Mouse (Mus musculus) neural tube, embryonic 10.5 days (tissue): ENCODE measurements around the gene Abca7.
"Not testable (repeated sequence)": the region's sequence is repeated elsewhere in the genome, so short reads cannot be mapped to it uniquely, and the experiment has no call there.

ENCODE experiments used
- DNase-seq: peaks from one replicate; pipeline ENCODE4 v3.0.0-alpha.2; 2017; ENCODE audit warnings: low spot score; ENCODE audit errors: extremely low spot score

Gene Abca7

DNA sequence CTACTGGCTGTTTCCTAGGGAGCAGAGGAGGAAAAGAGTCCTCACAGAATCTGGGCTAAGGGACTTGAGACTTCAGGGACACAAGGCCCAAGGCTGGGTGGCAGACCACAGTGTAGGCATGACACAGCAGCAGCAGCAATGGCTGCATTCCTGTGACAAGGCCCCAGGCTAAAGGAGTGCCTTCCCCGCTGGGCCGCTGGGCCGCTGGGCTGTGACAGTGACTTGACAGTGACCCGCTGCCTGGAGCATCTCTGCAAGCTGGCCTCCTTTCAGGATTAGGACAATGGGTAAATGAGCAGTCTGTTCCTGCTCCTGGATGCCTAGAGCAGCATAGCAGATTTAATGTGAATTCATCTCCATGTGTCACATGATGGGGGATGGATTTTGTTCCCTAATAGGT, 47.8 kb downstream of the Abca7 start:
- no peak for DNase-seq

GRCm38 (mm10) chr10:80045364-80045763, 49.1 kb downstream of the Abca7 start:
- not testable (repeated sequence) for DNase-seq

GRCm38 (mm10) chr10:80045766-80046165, 49.5 kb downstream of the Abca7 start:
- no peak for DNase-seq

DNA sequence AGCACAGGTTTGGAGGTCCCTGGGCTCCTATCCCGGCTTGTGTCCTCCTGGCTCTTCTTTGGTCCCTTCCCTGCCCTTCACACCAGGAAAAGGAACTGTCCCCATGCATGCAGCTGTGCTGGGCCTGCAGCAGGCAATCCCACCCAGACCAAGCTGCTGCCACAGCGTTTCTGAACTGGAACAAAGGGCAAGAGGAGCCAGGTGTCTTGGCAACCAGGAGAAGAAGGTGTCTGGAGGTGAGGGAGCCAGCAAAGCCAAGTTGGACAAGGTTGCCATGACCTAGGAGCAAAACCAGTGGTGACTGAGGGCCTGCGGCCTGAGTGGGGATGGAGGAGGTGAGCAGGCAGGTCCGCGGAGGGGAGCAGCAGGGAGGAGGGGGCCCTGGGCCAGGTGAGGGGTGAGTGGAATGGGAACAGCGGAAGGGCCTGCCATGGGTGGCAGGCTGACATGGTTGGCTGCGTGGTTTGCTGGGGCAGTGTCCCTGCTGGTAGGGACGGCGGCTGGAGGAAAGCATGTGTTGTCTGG, 50.8 kb downstream of the Abca7 start, which contains the start of gene Gpx4:
Gene Gpx4 (plus strand): TSS at position 126 of the 525 bp plus-strand sequence.
- DNase-seq: no peak

DNA sequence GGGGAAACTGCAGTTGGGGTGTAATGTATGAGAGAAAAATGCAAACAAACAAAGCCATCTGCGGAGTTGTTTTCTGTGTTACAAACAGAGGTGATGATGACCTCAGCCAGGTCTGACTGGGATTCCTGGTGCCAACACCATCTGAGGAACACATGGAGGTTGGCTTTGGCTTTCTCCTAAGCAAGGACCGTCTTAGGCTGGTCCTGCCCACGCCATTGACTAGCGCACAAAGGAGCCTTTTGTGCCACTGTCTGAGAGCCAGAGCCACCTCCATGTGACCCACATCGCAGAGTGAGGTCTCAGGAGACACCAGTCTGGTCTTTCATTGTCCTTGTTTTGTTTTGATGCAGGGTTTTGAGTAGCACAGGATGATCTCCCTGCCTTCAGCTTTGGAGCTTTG, 52.1 kb downstream of the Abca7 start:
- peak; percentile 34 for DNase-seq

DNA sequence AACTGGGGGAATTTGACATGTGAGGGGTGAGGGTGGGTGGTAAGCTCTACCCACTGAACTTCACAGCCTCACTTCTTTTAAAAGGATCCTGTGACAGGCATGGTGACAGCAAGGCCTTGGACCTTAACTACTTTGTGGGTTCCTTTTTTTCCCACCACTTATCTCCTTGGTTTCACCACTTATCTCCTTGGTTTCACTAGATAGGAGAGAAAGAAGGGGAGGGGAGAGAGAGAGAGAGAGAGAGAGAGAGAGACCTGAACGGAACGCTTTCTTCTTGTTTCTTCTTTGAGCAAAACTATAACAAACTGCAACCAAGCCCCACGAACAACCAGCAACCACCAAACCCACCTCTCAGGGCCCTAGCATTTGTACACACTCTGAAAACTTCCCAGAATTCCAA, 52.5 kb downstream of the Abca7 start:
- no peak for DNase-seq

- DNase-seq: no peak
These were observed 54.0 kb downstream of the Abca7 start for GRCm38 (mm10) chr10:80050244-80050643.

DNA sequence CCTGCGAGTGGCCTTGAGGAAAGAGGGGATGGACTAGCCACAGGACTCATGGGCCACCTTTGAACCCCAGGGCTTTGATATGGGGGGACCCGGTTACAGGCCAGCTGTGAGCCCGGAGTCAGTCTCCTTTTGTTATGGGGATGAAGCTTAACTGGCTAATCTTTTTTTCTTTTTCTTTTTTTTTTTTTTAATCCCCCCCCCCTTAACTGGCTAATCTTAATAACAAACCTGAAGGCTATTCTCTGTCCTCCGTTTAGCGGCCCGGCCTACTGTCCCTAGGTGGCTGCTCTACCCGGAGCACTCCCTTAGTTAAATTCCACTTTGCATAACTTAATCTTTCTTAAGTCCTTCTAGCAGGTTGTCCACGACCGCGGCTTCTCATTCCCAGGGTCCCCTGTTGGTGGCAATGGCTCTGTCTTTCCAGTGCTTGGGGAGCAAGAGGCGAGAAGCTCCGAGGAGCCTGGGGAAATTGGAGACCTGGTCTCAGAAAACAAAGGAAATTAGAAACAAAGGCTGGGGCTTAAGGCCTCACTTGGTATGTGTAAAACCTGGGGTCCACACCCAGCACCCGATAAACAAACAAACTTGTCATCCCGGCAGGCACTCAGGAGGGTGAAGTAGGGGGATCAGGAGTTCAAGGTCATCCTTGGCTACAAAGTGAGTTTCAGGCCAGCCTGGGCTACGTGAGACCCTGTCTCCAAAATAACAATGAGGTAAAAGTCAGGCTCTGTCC, 54.8 kb downstream of the Abca7 start:
- no peak for DNase-seq

DNA sequence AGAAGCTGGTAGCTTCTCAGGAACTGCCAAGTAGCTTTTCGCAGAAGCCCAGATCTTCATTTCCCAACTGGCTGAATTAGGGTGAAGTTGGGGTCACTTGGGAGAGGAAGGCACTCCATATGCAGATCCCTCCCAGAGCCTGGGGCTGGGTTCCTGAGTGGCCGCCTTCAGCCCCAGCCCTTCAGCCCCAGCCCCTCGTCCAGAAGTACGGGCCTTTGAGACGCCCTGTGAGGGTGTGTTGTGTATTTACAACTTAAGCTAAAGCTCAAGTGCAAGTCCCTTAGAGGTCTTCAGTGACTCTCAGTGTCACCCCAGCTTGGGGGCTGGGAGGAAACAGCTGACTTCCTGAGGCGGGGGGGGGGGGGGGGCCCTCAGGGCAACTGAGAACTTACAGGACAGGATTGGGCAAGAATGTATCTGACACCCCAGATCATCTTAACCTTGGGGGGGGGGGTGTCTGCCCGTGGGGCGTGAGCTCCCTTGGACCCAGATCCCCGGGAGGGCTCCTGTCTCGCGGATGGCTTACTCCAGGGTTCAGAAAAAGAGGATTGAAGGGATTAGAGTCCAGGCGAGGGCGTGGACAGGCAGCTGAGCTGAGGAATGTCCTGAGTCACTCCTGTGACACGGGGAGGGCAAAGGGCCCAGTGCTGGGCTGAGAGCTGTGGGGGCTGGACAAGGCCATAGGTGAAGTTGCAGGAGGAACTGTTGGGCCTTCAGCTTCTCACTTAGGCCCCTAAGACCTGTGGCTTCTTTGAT, 55.5 kb downstream of the Abca7 start:
- DNase-seq: peak; percentile 26

- DNase-seq: no peak
These were observed 56.1 kb downstream of the Abca7 start for GRCm38 (mm10) chr10:80052374-80052764.

DNA sequence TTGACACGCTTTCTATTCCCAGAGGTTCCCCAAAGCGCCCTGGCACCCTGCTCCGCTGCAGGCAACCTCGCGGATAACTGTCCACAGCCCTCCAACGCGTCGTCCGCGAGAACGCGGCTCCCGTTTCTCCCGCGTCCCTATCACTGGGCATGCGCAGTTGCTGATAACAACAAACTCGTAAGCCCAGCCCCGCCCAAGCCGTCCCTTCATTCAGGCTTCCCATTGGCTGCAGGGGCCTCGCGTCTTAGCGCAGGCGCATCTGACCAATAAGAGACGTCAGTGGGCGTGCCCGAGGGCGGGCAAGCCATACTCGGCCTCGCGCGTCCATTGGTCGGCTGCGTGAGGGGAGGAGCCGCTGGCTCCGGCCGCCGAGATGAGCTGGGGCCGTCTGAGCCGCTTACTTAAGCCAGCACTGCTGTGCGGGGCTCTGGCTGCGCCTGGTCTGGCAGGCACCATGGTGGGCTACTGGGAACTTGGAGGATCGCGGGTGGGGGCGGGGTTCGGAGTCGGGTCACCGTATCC, 57.0 kb downstream of the Abca7 start:
- peak; percentile 99 for DNase-seq

- peak; percentile 79 for DNase-seq
These were observed 57.8 kb downstream of the Abca7 start for GRCm38 (mm10) chr10:80053831-80054815.

DNA sequence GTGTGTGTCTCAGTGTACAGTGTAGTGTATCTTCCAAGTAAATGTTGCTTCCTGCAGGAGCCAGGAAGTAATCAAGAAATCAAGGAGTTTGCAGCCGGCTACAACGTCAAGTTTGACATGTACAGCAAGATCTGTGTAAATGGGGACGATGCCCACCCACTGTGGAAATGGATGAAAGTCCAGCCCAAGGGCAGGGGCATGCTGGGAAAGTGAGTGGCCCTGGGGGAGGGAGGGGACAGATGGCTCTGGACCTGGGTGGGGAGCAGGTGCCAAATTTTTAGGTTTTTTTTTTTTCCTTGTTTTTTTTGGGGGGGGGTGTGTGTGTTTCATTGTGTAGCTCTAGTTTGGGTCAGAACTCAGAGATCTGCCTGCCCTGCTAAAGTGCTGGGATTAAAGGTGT, 58.6 kb downstream of the Abca7 start:
- DNase-seq: not testable (repeated sequence)

GRCm38 (mm10) chr10:80055364-80055763, 59.1 kb downstream of the Abca7 start:
- DNase-seq: no peak

DNA sequence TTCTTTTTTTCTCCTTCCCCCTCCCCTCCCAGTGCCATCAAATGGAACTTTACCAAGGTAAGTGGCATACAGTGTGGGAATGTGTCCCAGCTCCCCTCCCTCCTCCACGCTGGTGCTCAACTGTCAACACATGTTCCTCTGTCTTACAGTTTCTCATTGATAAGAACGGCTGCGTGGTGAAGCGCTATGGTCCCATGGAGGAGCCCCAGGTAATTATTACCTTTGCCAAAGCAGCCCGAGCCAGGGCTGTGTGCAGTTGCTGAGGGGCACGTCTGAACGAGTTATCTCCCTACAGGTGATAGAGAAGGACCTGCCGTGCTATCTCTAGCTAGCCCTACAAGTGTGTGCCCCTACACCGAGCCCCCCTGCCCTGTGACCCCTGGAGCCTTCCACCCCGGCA, 59.6 kb downstream of the Abca7 start:
- no peak for DNase-seq

DNA sequence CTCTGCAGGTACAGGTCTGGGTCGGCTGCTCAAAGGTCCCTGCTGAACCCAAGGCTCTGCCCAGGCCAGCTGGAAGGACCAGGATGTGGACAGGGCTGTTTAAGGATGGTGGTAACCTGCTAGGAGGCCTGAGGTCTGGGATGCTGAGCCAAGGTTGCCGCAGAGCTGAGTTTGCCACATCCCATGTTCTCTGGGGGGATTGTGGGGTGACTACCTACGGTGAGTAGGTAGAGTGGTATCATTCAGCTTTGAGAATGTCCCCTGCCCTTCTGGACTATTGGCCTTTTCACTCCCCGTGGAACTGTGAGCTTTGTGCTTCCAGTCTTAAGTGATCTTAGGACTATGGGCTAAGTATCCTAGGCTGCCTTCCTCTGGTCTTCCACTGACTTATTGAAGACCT, 60.2 kb downstream of the Abca7 start:
- no peak for DNase-seq

GRCm38 (mm10) chr10:80056976-80057682, 60.8 kb downstream of the Abca7 start:
- no peak for DNase-seq

GRCm38 (mm10) chr10:80057683-80058326, 61.5 kb downstream of the Abca7 start:
- no peak for DNase-seq

GRCm38 (mm10) chr10:80063104-80063503, 66.8 kb downstream of the Abca7 start:
- DNase-seq: no peak
